Comparison of ENCODE assay signal across 17 mouse cellular contexts in the genomic region with DNA sequence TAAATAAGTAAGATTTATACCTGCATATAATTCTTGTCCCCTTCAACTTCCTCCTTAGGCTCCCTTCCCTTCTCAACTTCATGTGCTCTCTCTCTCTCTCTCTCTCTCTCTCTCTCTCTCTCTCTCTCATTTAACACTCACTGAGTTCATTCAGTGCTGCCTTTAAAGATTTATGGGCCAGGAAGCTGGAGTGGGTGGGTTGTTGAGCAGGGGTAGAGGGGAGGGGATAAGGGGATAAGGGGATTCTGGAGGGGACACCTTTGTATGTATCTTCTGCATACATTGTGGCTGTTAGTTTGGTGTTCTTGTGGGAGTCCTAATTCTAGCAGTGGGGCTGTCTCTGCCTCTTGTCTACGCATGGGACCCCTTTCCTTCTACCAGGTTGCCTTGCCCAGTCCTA.
"Had no signal": no experiment of that assay in that cellular context is flagged by ENCODE, and none has a peak within 500 bp of the region (broad histone marks: within the 10 kb centered on the region; RNA-seq: fewer than 3 reads in every experiment).

No protein-coding gene starts in this region.

- H3K4me1 ChIP-seq: lung, embryonic 15.5 days; megakaryocyte, embryonic 14.5 days; midbrain, embryonic 13.5 days; midbrain, embryonic 15.5 days; stomach, embryonic 15.5 days had no signal

- H3K9me3 ChIP-seq: lung, embryonic 15.5 days; megakaryocyte, embryonic 14.5 days; midbrain, embryonic 13.5 days; midbrain, embryonic 15.5 days; stomach, embryonic 15.5 days had no signal

- H3K9ac ChIP-seq: liver, postnatal 0 days; lung, embryonic 15.5 days; midbrain, embryonic 13.5 days; midbrain, embryonic 15.5 days; stomach, embryonic 15.5 days had no signal

- DNase-seq: liver, postnatal 0 days; lung, adult 2 months; lung, postnatal 14 days; lung, postnatal 36 days; right cerebral cortex, postnatal 14 days; thymus, adult 2 months; thymus, postnatal 25 days; thymus, postnatal 4 days had no signal

- H3K27ac ChIP-seq: lung, embryonic 15.5 days; macrophage; midbrain, embryonic 13.5 days; midbrain, embryonic 15.5 days; stomach, embryonic 15.5 days; stomach, postnatal 0 days had no signal

- H3K4me2 ChIP-seq: lung, embryonic 15.5 days; midbrain, embryonic 11.5 days; midbrain, embryonic 13.5 days; midbrain, embryonic 15.5 days; stomach, embryonic 15.5 days had no signal

- H3K4me3 ChIP-seq: lung, embryonic 15.5 days; megakaryocyte, embryonic 14.5 days; midbrain, embryonic 13.5 days; midbrain, embryonic 15.5 days; stomach, embryonic 15.5 days had no signal

- ATAC-seq: liver, postnatal 0 days; lung, postnatal 0 days; midbrain, embryonic 13.5 days; midbrain, embryonic 15.5 days had no signal

- H3K36me3 ChIP-seq: lung, embryonic 15.5 days; midbrain, embryonic 13.5 days; midbrain, embryonic 15.5 days; stomach, embryonic 15.5 days had no signal

- H3K27me3 ChIP-seq: lung, embryonic 15.5 days; megakaryocyte, embryonic 14.5 days; midbrain, embryonic 13.5 days; midbrain, embryonic 15.5 days; stomach, embryonic 15.5 days had no signal
